Mouse (Mus musculus) lung, embryonic 16.5 days (tissue): Measurements from ENCODE around the gene R3hdml. TPM values are rescaled to one million over a fixed set of nuclear protein-coding genes. Genes with fewer than 3 reads are reported as not detected.

Source experiments
- ATAC-seq: fragments of 200-750 bp; cut with Nextera tagmentation; 2 replicates; pipeline ENCODE4 v1.8.0; 2017; ENCODE audit warnings: low read depth, mild to moderate bottlenecking, moderate library complexity
- H3K27ac ChIP-seq: fragments of 300-500 bp; sonication (generic); 2 replicates; pipeline ENCODE4 v1.5.1; 2014; ENCODE audit warnings: mild to moderate bottlenecking, control low read depth, low read length
- H3K27me3 ChIP-seq: fragments of 300-500 bp; sonication (generic); 2 replicates; pipeline ENCODE4 v1.6.1; 2014; ENCODE audit warnings: low read depth, low read length, mixed read lengths; ENCODE audit not compliant: control insufficient read depth, insufficient read depth
- H3K36me3 ChIP-seq: fragments of 300-500 bp; sonication (generic); 2 replicates; pipeline ENCODE4 v1.6.1; 2014; ENCODE audit warnings: low read length; ENCODE audit not compliant: control insufficient read depth, insufficient read depth
- H3K4me1 ChIP-seq: fragments of 300-500 bp; sonication (generic); replicated peaks from 2 replicates; pipeline ENCODE4 v1.6.1; 2014; ENCODE audit warnings: low read length, mixed read lengths; ENCODE audit not compliant: control insufficient read depth, insufficient read depth
- H3K4me2 ChIP-seq: fragments of 300-500 bp; sonication (generic); 2 replicates; pipeline ENCODE4 v1.6.1; 2014; ENCODE audit warnings: low read depth, low read length, control low read depth
- H3K4me3 ChIP-seq: fragments of 300-500 bp; sonication (generic); 2 replicates; pipeline ENCODE4 v1.5.1; 2014; ENCODE audit warnings: mild to moderate bottlenecking, low read length, control low read depth
- H3K9ac ChIP-seq: fragments of 300-500 bp; sonication (generic); 2 replicates; pipeline ENCODE4 v1.6.1; 2014; ENCODE audit warnings: low read length, control low read depth
- H3K9me3 ChIP-seq: fragments of 300-500 bp; sonication (generic); 2 replicates; pipeline ENCODE4 v1.6.1; 2016; ENCODE audit warnings: low read length; ENCODE audit not compliant: control insufficient read depth
- WGBS: fragments of 180-500 bp; shearing (Covaris S2); extraction: QIAGEN DNeasy Blood & Tissue Kit; methylation state at CpG from one replicate; pipeline ENCODE4 v1.1.7; 2014; 5-methylcytosine and 5-hydroxymethylcytosine counted together
- polyA plus RNA-seq: library from polyadenylated mRNA; unstranded; fragments of >200 nt; fragmentation: Nextera tagmentation; extraction: Ambion mirVana; gene quantifications from 2 replicates; pipeline ENCODE4 v1.2.1, GENCODE M21; 2015

The R3hdml gene
- polyA plus RNA-seq = not detected in 2 replicates

DNA sequence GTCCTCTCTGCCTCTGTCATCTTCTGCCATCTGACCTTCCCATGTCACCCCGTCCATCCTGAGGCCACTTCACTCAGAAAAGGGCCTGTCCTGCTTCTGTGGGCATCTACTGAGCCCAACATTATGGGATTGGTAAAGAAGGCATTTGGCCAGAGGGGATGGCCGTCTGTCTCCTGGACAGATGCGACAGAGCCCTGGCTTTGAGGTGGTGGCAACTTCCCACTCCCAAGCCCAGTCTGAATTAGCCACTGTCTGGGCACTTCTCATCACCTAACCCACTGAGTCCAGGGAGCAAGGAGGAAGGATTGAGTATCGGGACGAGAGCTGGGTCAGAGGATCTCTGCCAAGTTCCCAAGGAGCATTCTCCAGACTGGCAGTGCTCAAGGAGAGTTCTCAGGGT lies at the start of gene R3hdml:
Gene R3hdml, plus strand, starts transcription at position 301 of the 400 bp plus-strand sequence.
- ATAC-seq = no peak
- Histone ChIP-seq H3K27me3 (no peaks in the 10 kb centered on the region), H3K36me3 (no peaks in the 10 kb centered on the region), H3K4me2 (no peak within 1 kb of the TSS), H3K27ac (no peak within 1 kb of the TSS), H3K4me1 (no peaks in the 10 kb centered on the region), H3K9me3 (no peaks in the 10 kb centered on the region), H3K4me3 (no peak within 1 kb of the TSS), H3K9ac (no peak within 1 kb of the TSS)
- 61% methylated on average over 5 of the region's 5 CpGs for WGBS

DNA sequence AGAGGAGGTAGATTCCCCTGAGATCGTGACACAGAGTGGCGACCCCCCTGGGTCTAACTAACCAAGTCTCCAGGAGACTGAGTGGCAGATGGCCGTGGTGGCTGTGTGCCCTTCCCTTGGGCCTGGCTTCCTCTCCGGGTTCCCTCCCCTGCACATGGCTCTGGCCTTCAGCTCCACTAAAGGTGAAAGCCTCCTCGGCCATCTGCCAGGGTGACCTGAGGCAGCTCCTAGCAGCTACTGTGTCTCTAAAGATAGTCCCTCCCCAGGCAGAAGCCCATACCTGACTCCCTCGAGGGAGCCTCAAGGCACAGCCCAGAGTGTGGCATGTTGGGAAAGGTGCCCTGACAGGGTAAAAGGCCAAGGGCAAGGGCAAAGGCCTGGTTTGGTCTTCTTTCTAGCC lies 48.6 kb upstream of the R3hdml start:
- no peak for ATAC-seq
- H3K36me3 ChIP-seq = no peaks in the 10 kb centered on the region
- H3K9ac ChIP-seq = no peak overlapping the region
- H3K9me3 ChIP-seq = no peaks in the 10 kb centered on the region
- H3K27me3 ChIP-seq = peaks cover 6% of the 10 kb centered on the region
- H3K4me1 ChIP-seq = 0 out of 2 replicates have a peak, but pooled peaks cover under 1% of the 10 kb centered on the region
- 63% methylated on average over 6 of the region's 6 CpGs for WGBS
- H3K4me2 ChIP-seq = no peak overlapping the region
- no peak overlapping the region for H3K27ac ChIP-seq
- no peak overlapping the region for H3K4me3 ChIP-seq

DNA sequence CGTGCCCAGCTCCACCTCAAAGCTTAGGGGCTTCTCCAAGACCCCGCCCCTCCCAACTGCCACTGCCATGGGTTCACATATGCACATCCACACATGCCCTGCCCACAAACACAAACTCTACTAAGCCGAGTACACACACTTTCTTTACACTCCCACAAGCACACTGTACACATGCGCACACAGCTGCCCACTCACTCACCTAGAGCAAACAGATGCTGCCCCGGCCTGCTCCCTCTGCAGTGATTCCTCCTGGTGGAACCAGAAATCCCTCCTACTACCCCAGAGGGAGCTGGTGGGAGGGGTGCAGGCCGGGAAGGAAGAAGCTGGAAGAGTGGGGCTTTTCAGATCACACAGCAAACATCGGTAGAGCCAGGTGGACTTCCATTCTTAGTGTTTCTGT lies 48.1 kb upstream of the R3hdml start:
- 42% methylated on average over 7 of the region's 7 CpGs for WGBS
- H3K4me3 ChIP-seq = no peak overlapping the region
- H3K27ac ChIP-seq = no peak overlapping the region
- H3K4me1 ChIP-seq = no peaks in the 10 kb centered on the region
- H3K36me3 ChIP-seq = no peaks in the 10 kb centered on the region
- ATAC-seq = no peak
- no peak overlapping the region for H3K9ac ChIP-seq
- no peak overlapping the region for H3K4me2 ChIP-seq
- no peaks in the 10 kb centered on the region for H3K9me3 ChIP-seq
- peaks cover 2% of the 10 kb centered on the region for H3K27me3 ChIP-seq

DNA sequence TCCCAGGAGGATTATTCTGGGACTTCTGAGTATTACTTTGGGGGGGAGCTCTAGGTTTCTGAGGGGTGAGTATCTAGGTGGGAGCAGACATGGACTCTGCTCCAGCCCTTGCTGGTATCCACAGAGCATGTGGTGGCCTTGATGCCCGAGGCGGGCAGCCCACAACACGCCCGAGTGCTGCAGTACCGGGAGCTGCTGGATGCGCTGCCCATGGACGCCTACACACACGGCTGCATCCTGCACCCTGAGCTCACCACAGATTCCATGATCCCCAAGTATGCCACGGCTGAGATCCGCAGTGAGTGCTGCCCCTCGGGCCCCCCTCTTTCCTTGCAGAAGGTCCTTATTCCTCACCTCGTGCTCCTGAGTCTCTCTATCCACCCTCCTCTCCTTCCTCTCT lies 44.7 kb upstream of the R3hdml start:
- Histone ChIP-seq H3K4me2 (no peak overlapping the region), H3K9ac (no peak overlapping the region), H3K27me3 (no peaks in the 10 kb centered on the region), H3K4me3 (no peak overlapping the region), H3K4me1 (no peaks in the 10 kb centered on the region), H3K36me3 (no peaks in the 10 kb centered on the region), H3K27ac (no peak overlapping the region), H3K9me3 (no peaks in the 10 kb centered on the region)
- WGBS = 79% methylated on average over 12 of the region's 12 CpGs
- ATAC-seq = no peak

DNA sequence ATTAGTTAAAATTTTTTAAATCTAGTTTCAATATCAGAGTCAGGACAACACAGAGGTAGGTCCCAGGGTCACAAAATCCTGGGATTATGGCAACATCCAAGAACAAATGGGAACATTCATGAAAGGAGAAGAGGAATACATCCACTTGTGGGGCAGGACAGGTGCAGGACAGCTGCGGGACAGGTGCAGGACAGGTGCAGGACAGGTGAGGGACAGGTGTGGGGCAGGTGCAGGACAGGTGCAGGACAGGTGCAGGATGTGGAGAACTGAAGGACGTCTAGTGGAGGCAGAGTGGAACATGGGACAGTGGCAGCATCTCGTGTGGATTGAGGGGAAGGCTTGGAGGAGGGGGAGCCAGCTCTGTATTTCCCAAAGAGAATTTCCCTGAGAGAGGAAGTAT lies 42.8 kb upstream of the R3hdml start:
- no peaks in the 10 kb centered on the region for H3K9me3 ChIP-seq
- no peak overlapping the region for H3K4me3 ChIP-seq
- ATAC-seq = no peak
- 42% methylated on average over 3 of the region's 3 CpGs for WGBS
- no peak overlapping the region for H3K4me2 ChIP-seq
- no peaks in the 10 kb centered on the region for H3K4me1 ChIP-seq
- H3K27me3 ChIP-seq = no peaks in the 10 kb centered on the region
- H3K36me3 ChIP-seq = no peaks in the 10 kb centered on the region
- H3K9ac ChIP-seq = no peak overlapping the region
- no peak overlapping the region for H3K27ac ChIP-seq

DNA sequence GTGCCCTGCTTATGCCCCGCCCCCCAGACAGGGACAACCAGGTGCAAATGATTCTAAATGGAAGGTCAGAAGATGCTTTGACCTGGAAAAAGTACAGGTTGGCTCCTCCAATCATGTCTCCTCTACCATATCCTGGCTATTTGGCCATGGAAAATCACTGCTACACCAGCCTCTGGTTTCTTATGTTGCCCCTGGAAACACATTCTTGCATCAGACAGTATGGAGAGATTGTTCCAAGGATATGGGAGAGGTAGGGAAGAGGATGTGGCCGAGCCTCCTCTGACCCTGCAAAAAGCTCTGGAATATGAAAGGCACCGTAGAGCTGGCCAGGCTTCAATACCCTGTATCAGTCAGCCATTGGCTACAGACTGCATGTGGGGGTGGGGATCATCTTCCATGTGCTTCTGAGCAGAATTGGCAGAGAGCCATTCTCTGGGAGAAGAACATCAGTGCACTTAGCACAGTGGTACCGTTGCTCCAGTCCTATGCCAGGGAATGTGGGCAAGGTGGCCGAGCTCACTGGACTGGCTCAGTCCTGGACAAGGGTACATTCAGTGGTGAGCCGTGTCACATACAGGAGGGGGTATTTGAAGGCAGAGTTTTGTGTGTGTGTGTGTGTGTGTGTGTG lies 41.3 kb upstream of the R3hdml start:
- 51% methylated on average over 6 of the region's 6 CpGs for WGBS
- H3K36me3 ChIP-seq = no peaks in the 10 kb centered on the region
- no peaks in the 10 kb centered on the region for H3K27me3 ChIP-seq
- no peak overlapping the region for H3K27ac ChIP-seq
- no peaks in the 10 kb centered on the region for H3K9me3 ChIP-seq
- H3K4me1 ChIP-seq = no peaks in the 10 kb centered on the region
- H3K4me2 ChIP-seq = no peak overlapping the region
- H3K9ac ChIP-seq = no peak overlapping the region
- no peak overlapping the region for H3K4me3 ChIP-seq
- peak; percentile 31; the same call in 1 of the 2 replicates for ATAC-seq

DNA sequence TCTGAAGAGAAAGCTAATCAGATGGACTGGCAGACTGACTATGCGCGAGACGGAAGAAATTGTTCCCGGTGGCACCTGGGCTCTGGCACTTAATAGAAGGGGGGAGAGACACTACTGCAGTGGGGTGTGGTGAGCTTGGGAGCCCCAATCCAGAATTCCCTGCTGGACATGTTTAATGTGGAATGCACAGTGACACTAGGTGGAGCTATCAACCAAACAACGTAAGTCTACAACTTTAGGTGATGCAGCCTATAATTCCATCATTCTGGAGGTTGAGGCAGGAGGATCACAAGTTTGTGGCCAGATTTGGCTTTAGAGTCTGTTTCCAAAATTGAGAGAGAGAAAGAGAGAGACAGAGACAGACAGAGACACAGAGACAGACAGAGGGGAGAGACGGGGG lies 39.4 kb upstream of the R3hdml start:
- WGBS = 81% methylated on average over 6 of the region's 6 CpGs
- H3K27me3 ChIP-seq = no peaks in the 10 kb centered on the region
- H3K4me3 ChIP-seq = no peak overlapping the region
- no peaks in the 10 kb centered on the region for H3K4me1 ChIP-seq
- H3K9me3 ChIP-seq = no peaks in the 10 kb centered on the region
- no peak overlapping the region for H3K27ac ChIP-seq
- H3K36me3 ChIP-seq = no peaks in the 10 kb centered on the region
- H3K9ac ChIP-seq = no peak overlapping the region
- no peak for ATAC-seq
- H3K4me2 ChIP-seq = no peak overlapping the region

DNA sequence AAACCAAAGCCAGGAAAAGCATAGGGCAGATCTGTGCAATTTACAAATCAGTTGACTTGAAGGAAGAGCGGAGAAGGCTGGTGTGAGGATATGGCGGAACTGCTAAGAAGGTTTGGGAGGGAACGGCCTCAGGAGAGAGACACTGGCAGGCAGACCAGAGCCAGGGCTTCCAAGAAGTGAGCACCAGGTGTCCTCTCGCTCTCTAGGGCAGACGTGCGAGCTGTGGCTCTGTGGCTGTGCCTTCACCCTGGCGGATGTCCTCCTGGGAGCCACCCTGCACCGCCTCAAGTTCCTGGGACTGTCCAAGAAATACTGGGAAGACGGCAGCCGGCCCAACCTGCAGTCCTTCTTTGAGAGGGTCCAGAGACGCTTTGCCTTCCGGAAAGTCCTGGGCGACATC lies 38.7 kb upstream of the R3hdml start:
- no peak for ATAC-seq

DNA sequence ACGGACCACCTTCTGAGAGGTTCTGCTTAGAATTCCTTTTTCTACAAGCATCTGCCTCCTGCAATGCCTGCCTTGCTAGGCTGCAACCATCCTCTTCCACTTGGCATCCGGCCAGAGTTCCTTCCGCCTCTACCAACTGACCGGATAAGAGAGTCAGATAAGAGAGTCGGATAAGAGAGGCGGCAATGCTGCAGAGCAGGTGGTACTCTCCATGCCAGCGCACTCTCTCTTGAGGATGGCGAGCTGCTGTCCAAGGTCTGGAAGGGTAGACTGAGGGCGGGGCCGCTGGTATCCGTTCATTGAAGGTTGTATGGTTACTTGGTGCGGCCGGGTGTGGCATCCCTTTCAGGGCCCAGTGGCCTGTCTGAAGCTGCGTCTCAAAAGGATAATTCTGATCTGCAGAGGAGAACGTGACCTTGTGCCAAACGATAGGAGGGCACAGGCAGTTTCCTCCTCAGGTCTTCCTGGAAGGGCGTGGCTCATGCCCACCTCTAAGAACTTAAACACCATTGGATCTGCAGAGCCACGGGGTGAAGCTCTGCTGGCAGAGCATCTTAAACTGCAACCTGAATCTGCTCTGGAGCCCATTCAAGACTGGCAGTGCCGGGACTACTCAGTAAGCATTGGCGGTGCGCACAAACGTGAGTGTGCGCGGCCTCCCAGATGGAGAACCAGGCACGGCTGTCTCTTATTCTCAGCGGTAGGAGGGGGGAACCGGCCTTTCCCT lies 33.4 kb upstream of the R3hdml start:
- Histone ChIP-seq H3K4me3 (no peak overlapping the region), H3K27me3 (peaks cover 4% of the 10 kb centered on the region; the same call in 1 of the 2 replicates), H3K9ac (no peak overlapping the region), H3K27ac (no peak overlapping the region), H3K4me2 (no peak overlapping the region), H3K4me1 (no peaks in the 10 kb centered on the region), H3K9me3 (no peaks in the 10 kb centered on the region), H3K36me3 (no peaks in the 10 kb centered on the region)
- 29% methylated on average over 27 of the region's 27 CpGs for WGBS
- ATAC-seq = no peak

More for the DNA sequence above, 38.7 kb upstream of the R3hdml start:
- H3K27me3 ChIP-seq = no peaks in the 10 kb centered on the region
- H3K9ac ChIP-seq = no peak overlapping the region
- no peak overlapping the region for H3K27ac ChIP-seq
- H3K4me3 ChIP-seq = no peak overlapping the region
- no peaks in the 10 kb centered on the region for H3K9me3 ChIP-seq
- H3K4me2 ChIP-seq = no peak overlapping the region
- no peaks in the 10 kb centered on the region for H3K36me3 ChIP-seq
- 77% methylated on average over 13 of the region's 13 CpGs for WGBS
- no peaks in the 10 kb centered on the region for H3K4me1 ChIP-seq
